Mouse (Mus musculus): ENCODE results near the gene Fblim1. TPM values are rescaled to one million over a fixed set of nuclear protein-coding genes. Genes with fewer than 3 reads are reported as not detected.

The Fblim1 gene
- total and polyA plus RNA-seq, 3 experiments, result 0.07 to 1.2 (median 0.17) TPM

GRCm38 (mm10) chr4:141628661-141629060 lies 22.8 kb upstream of the Fblim1 start:
- Histone ChIP-seq H3K36me3 (replicated peaks in 1 of 2; ENCODE audit: control insufficient read depth in 1 of 2, insufficient read depth in 1 of 2, low read length in 1 of 2) (peaks cover 57 to 67% of the 10 kb centered on the region in 2 experiments), H3K4me1 (ENCODE audit: control insufficient read depth in 1 of 2, insufficient read depth in 2 of 2) (peaks cover 12 to 27% of the 10 kb centered on the region in 2 experiments), H3K27me3 (replicated peaks) (no peaks in the 10 kb centered on the region), H3K27ac (ENCODE audit: insufficient read depth, low read depth) (no peak overlapping the region), H3K4me3 (replicated peaks in 1 of 3; ENCODE audit: low read depth in 2 of 3, low read length in 2 of 3, poor library complexity in 1 of 3) (no peak overlapping the region), H3K9ac (ENCODE audit: insufficient read depth, low read depth) (no peak overlapping the region), H3K4me2 (ENCODE audit: insufficient read depth, low read depth, poor library complexity, severe bottlenecking) (no peak overlapping the region), H3K79me2 (replicated peaks; ENCODE audit: control insufficient read depth, extremely low read depth, insufficient read depth, poor library complexity, severe bottlenecking) (no peaks in the 10 kb centered on the region), H3K9me3 (replicated peaks; ENCODE audit: low read length) (no peaks in the 10 kb centered on the region)
- no peak for TF ChIP-seq TCF12 (IDR thresholded peaks at IDR 0.05; ENCODE audit: low read depth, low read length)
- no peak for TF ChIP-seq ZMIZ1 (IDR thresholded peaks at IDR 0.05; ENCODE audit: low read depth, low read length)
- no peak for DNase-seq (ENCODE audit: extremely low read depth)
- in situ Hi-C loops (cut with MboI; ENCODE audit: low pct_ligation_motif_present, low pct_unique_long_range_greater_than_20kb, low sequenced_read_pairs), result no loop called here
- dilution Hi-C loops (cut with MboI; ENCODE audit: extremely low pct_ligation_motif_present, extremely low pct_unique_long_range_greater_than_20kb, low sequenced_read_pairs), result no loop called here

- dilution Hi-C loops (cut with MboI; ENCODE audit: extremely low pct_ligation_motif_present, extremely low pct_unique_long_range_greater_than_20kb, low sequenced_read_pairs), result no loop called here
- H3K79me2 ChIP-seq (replicated peaks; ENCODE audit: control insufficient read depth, extremely low read depth, insufficient read depth, poor library complexity, severe bottlenecking), result no peaks in the 10 kb centered on the region
- no peak overlapping the region for H3K4me3 ChIP-seq (replicated peaks in 1 of 3; ENCODE audit: low read depth in 2 of 3, low read length in 2 of 3, poor library complexity in 1 of 3)
- no peaks in the 10 kb centered on the region for H3K9me3 ChIP-seq (replicated peaks; ENCODE audit: low read length)
- no peak overlapping the region for H3K9ac ChIP-seq (ENCODE audit: insufficient read depth, low read depth)
- peaks cover 56 to 69% of the 10 kb centered on the region in 2 experiments for H3K36me3 ChIP-seq (replicated peaks in 1 of 2; ENCODE audit: control insufficient read depth in 1 of 2, insufficient read depth in 1 of 2, low read length in 1 of 2)
- peaks cover 20 to 38% of the 10 kb centered on the region in 2 experiments for H3K4me1 ChIP-seq (ENCODE audit: control insufficient read depth in 1 of 2, insufficient read depth in 2 of 2)
- no peak overlapping the region for H3K4me2 ChIP-seq (ENCODE audit: insufficient read depth, low read depth, poor library complexity, severe bottlenecking)
- DNase-seq (ENCODE audit: extremely low read depth), result no peak
- no peak overlapping the region for H3K27ac ChIP-seq (ENCODE audit: insufficient read depth, low read depth)
- in situ Hi-C loops (cut with MboI; ENCODE audit: low pct_ligation_motif_present, low pct_unique_long_range_greater_than_20kb, low sequenced_read_pairs), result no loop called here
- H3K27me3 ChIP-seq (replicated peaks), result no peaks in the 10 kb centered on the region
- TF ChIP-seq IRF4 (IDR thresholded peaks at IDR 0.05; ENCODE audit: low read depth, low read length) (no peak), RCOR1 (conservative IDR thresholded peaks at IDR 0.05; ENCODE audit: low read depth, low read length) (no peak), POLR2AphosphoS2 (IDR thresholded peaks at IDR 0.05; ENCODE audit: low read depth, low read length) (no peak), ZC3H11A (IDR thresholded peaks at IDR 0.05; ENCODE audit: low read depth, low read length) (no peak), ELF1 (IDR thresholded peaks at IDR 0.05; ENCODE audit: low read depth, low read length) (no peak), JUN (IDR thresholded peaks at IDR 0.05; ENCODE audit: insufficient read depth, low read depth, low read length) (no peak)
Observed at GRCm38 (mm10) chr4:141627502-141627901, 21.6 kb upstream of the Fblim1 start.

DNA sequence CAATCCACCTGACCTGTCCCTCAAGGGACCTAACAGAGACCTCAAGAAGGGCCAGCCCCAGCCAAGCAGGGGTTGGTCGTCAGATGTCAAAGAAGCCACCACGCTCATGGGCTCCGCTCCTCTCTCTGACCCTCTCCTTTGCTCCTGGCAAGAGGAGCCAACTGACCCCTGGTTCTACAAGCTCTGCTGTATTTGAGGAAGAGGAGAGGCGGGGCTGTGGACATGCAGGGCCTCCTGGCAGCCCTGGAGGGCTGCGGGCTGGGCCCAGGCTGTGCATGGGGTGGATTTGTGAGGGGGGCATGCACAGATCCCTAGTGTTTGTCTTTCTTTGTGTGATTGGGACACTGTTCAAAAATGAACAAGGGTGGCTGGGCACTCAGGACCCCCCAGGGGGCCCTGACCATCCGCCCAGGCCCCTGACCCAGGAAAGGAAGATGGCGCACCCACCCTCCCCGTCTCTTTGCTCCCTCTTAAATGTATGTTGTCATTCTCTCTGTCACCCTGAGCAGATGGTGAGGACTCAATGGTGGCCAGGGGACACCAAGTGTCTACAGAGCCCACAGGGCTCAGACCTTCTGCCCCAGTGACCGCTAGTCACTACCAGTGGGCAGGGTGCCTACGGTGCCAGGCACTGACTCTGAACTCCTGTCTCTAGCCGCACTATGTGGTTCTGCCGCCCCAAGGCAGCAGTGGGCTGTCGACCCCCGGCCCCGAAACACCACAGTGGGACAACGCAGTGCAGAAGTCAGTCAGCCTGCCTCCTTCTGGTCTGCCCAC lies 20.1 kb upstream of the Fblim1 start:
- Histone ChIP-seq H3K27me3 (replicated peaks) (no peaks in the 10 kb centered on the region), H3K4me1 (ENCODE audit: control insufficient read depth in 1 of 2, insufficient read depth in 2 of 2) (peaks cover 23 to 53% of the 10 kb centered on the region in 2 experiments), H3K9me3 (replicated peaks; ENCODE audit: low read length) (no peaks in the 10 kb centered on the region), H3K79me2 (replicated peaks; ENCODE audit: control insufficient read depth, extremely low read depth, insufficient read depth, poor library complexity, severe bottlenecking) (no peaks in the 10 kb centered on the region), H3K9ac (ENCODE audit: insufficient read depth, low read depth) (peak overlapping the region; percentile 18; the same call in 1 of the 2 replicates), H3K36me3 (replicated peaks in 1 of 2; ENCODE audit: control insufficient read depth in 1 of 2, insufficient read depth in 1 of 2, low read length in 1 of 2) (peaks cover 41 to 61% of the 10 kb centered on the region in 2 experiments), H3K4me2 (ENCODE audit: insufficient read depth, low read depth, poor library complexity, severe bottlenecking) (peak overlapping the region; percentile 65), H3K27ac (ENCODE audit: insufficient read depth, low read depth) (peak overlapping the region; percentile 94), H3K4me3 (replicated peaks in 1 of 3; ENCODE audit: low read depth in 2 of 3, low read length in 2 of 3, poor library complexity in 1 of 3) (peak overlapping the region in 1 of 3 experiments; percentile 31)
- no peak for DNase-seq (ENCODE audit: extremely low read depth)
- TF ChIP-seq CTCF (conservative IDR thresholded peaks at IDR 0.05 in 1 of 2, IDR thresholded peaks at IDR 0.05 in 1 of 2; ENCODE audit: low read depth in 2 of 2, low read length in 2 of 2) (no peak), BHLHE40 (IDR thresholded peaks at IDR 0.05; ENCODE audit: low read depth, low read length) (no peak), ETS1 (conservative IDR thresholded peaks at IDR 0.05; ENCODE audit: low read depth, low read length) (no peak), EP300 (IDR thresholded peaks at IDR 0.05; ENCODE audit: low read length) (no peak), NRF1 (IDR thresholded peaks at IDR 0.05; ENCODE audit: low read depth, low read length) (no peak), JUND (conservative IDR thresholded peaks at IDR 0.05; ENCODE audit: low read depth, low read length) (no peak), ELF1 (IDR thresholded peaks at IDR 0.05; ENCODE audit: low read depth, low read length) (no peak), NELFE (IDR thresholded peaks at IDR 0.05; ENCODE audit: low read depth, low read length) (no peak; the same call in 1 of the 2 replicates), PAX5 (IDR thresholded peaks at IDR 0.05; ENCODE audit: low read length) (no peak), E2F4 (IDR thresholded peaks at IDR 0.05; ENCODE audit: insufficient replicate concordance, low read depth, low read length) (no peak), IRF4 (IDR thresholded peaks at IDR 0.05; ENCODE audit: low read depth, low read length) (no peak), USF2 (conservative IDR thresholded peaks at IDR 0.05; ENCODE audit: low read depth, low read length) (no peak), TBP (conservative IDR thresholded peaks at IDR 0.05; ENCODE audit: low read depth, low read length) (no peak), RCOR1 (conservative IDR thresholded peaks at IDR 0.05; ENCODE audit: low read depth, low read length) (no peak), ZC3H11A (IDR thresholded peaks at IDR 0.05; ENCODE audit: low read depth, low read length) (no peak), MAFK (IDR thresholded peaks at IDR 0.05; ENCODE audit: insufficient replicate concordance, low read length) (no peak), TCF12 (IDR thresholded peaks at IDR 0.05; ENCODE audit: low read depth, low read length) (no peak), CHD1 (IDR thresholded peaks at IDR 0.05; ENCODE audit: low read depth, low read length) (no peak; the same call in 1 of the 2 replicates), KAT2A (IDR thresholded peaks at IDR 0.05; ENCODE audit: insufficient replicate concordance, low read length) (no peak)
- dilution Hi-C loops (cut with MboI; ENCODE audit: extremely low pct_ligation_motif_present, extremely low pct_unique_long_range_greater_than_20kb, low sequenced_read_pairs), result no loop called here
- in situ Hi-C loops (cut with MboI; ENCODE audit: low pct_ligation_motif_present, low pct_unique_long_range_greater_than_20kb, low sequenced_read_pairs), result no loop called here
